Mouse (Mus musculus): ENCODE measurements around the gene Tnp1.

The Tnp1 gene

GRCm38 (mm10) chr1:73002637-73003036 lies 13.1 kb downstream of the Tnp1 start:
- DNase-seq: no peak

GRCm38 (mm10) chr1:73001961-73002360 lies 13.7 kb downstream of the Tnp1 start:
- DNase-seq: no peak

GRCm38 (mm10) chr1:72994751-72995528 lies 20.8 kb downstream of the Tnp1 start:
- no peak for DNase-seq

GRCm38 (mm10) chr1:72992944-72993464 lies 22.7 kb downstream of the Tnp1 start:
- no peak for DNase-seq

GRCm38 (mm10) chr1:72992209-72992608 lies 23.5 kb downstream of the Tnp1 start:
- no peak for DNase-seq

GRCm38 (mm10) chr1:72988904-72989303 lies 26.8 kb downstream of the Tnp1 start:
- no peak for DNase-seq

GRCm38 (mm10) chr1:72986715-72987114 lies 29.0 kb downstream of the Tnp1 start:
- no peak for DNase-seq

GRCm38 (mm10) chr1:72978956-72979355 lies 36.8 kb downstream of the Tnp1 start:
- DNase-seq: no peak

- no peak for DNase-seq
Measured at GRCm38 (mm10) chr1:72974226-72974625, 41.5 kb downstream of the Tnp1 start.

GRCm38 (mm10) chr1:72970461-72970860 lies 45.2 kb downstream of the Tnp1 start:
- DNase-seq: no peak

- DNase-seq: no peak
Measured at GRCm38 (mm10) chr1:72969113-72969812, 46.4 kb downstream of the Tnp1 start.

GRCm38 (mm10) chr1:72966423-72966822 lies 49.3 kb downstream of the Tnp1 start:
- DNase-seq: no peak
